Mouse (Mus musculus) forebrain, postnatal 0 days (tissue): ENCODE results near the gene Tlr5. TPM values are rescaled to one million over a fixed set of nuclear protein-coding genes. Genes with fewer than 3 reads are reported as not detected.

Experiments
- ATAC-seq: fragments of 200-750 bp; cut with Nextera tagmentation; 2 replicates; pipeline ENCODE4 v1.8.0; 2017; ENCODE audit warnings: mild to moderate bottlenecking, moderate library complexity
- DNase-seq: peaks from one replicate; pipeline ENCODE4 v3.0.0-alpha.2; 2015
- H3K27ac ChIP-seq: fragments of 300-500 bp; sonication (generic); 2 replicates; pipeline ENCODE4 v1.5.1; 2014; ENCODE audit warnings: low read depth, mild to moderate bottlenecking, antibody characterized with exemption, low read length, moderate library complexity, mixed read lengths
- H3K27me3 ChIP-seq: fragments of 300-500 bp; sonication (generic); 2 replicates; pipeline ENCODE4 v1.6.1; 2014; ENCODE audit warnings: mild to moderate bottlenecking, low read length, mixed read lengths; ENCODE audit not compliant: insufficient read depth
- H3K36me3 ChIP-seq: fragments of 300-500 bp; sonication (generic); 2 replicates; pipeline ENCODE4 v1.6.1; 2014; ENCODE audit warnings: mild to moderate bottlenecking, moderate library complexity; ENCODE audit not compliant: insufficient read depth
- H3K4me1 ChIP-seq: fragments of 300-500 bp; sonication (generic); 2 replicates; pipeline ENCODE4 v1.6.1; 2014; ENCODE audit warnings: antibody characterized with exemption; ENCODE audit not compliant: insufficient read depth
- H3K4me2 ChIP-seq: fragments of 300-500 bp; sonication (generic); 2 replicates; pipeline ENCODE4 v1.6.1; 2014; ENCODE audit warnings: low read depth, mild to moderate bottlenecking, moderate library complexity
- H3K4me3 ChIP-seq: fragments of 300-500 bp; sonication (generic); 2 replicates; pipeline ENCODE4 v1.5.1; 2014; ENCODE audit warnings: low read depth, low read length, mixed read lengths
- H3K9ac ChIP-seq: fragments of 300-500 bp; sonication (generic); 2 replicates; pipeline ENCODE4 v1.6.1; 2014; ENCODE audit warnings: mild to moderate bottlenecking
- H3K9me3 ChIP-seq: fragments of 300-500 bp; sonication (generic); 2 replicates; pipeline ENCODE4 v1.6.1; 2016; ENCODE audit warnings: low read length
- CTCF ChIP-seq: sonication (generic); IDR thresholded peaks from 2 replicates; pipeline ENCODE4 v1.5.1; 2016; ENCODE audit warnings: antibody characterized with exemption, control low read depth, low read depth
- WGBS: fragments of 180-500 bp; shearing (Covaris S2); extraction: QIAGEN DNeasy Blood & Tissue Kit; methylation state at CpG from one replicate; pipeline ENCODE4 v1.1.7; 2014; 5-methylcytosine and 5-hydroxymethylcytosine counted together
- polyA plus RNA-seq: library from polyadenylated mRNA; unstranded; fragments of >200 nt; fragmentation: Nextera tagmentation; extraction: Ambion mirVana; gene quantifications from 2 replicates; pipeline ENCODE4 v1.2.1, GENCODE M21; 2015
- total RNA-seq: library from RNA; depleted of rRNA; stranded (reverse); fragments of >200 nt; gene quantifications from 2 replicates; pipeline ENCODE4 v1.2.3, GENCODE M21; 2014

Gene Tlr5
- total and polyA plus RNA-seq, 2 experiments from 2014 or later: 0.18 to 0.76 TPM

GRCm38 (mm10) chr1:182972240-182972639 is 17.7 kb downstream of the Tlr5 start:
- no peak overlapping the region for H3K9ac ChIP-seq
- ATAC-seq (no peak), DNase-seq (no peak)
- H3K9me3 ChIP-seq: no peaks in the 10 kb centered on the region
- TF ChIP-seq CTCF: no peak
- whole genome bisulfite sequencing: 86% methylated on average over 6 of the region's 6 CpGs
- H3K27ac ChIP-seq: no peak overlapping the region
- H3K4me3 ChIP-seq: no peak overlapping the region
- no peak overlapping the region for H3K4me2 ChIP-seq
- no peaks in the 10 kb centered on the region for H3K27me3 ChIP-seq
- H3K4me1 ChIP-seq: no peaks in the 10 kb centered on the region
- H3K36me3 ChIP-seq: no peaks in the 10 kb centered on the region

- Histone ChIP-seq H3K27me3 (no peaks in the 10 kb centered on the region), H3K27ac (no peak overlapping the region), H3K9ac (no peak overlapping the region), H3K4me2 (no peak overlapping the region), H3K36me3 (no peaks in the 10 kb centered on the region), H3K9me3 (no peaks in the 10 kb centered on the region), H3K4me3 (no peak overlapping the region), H3K4me1 (no peaks in the 10 kb centered on the region)
- ATAC-seq (no peak), DNase-seq (no peak)
- no peak; the same call in 1 of the 2 replicates for TF ChIP-seq CTCF
- WGBS: 78% methylated on average over 14 of the region's 14 CpGs
These were observed 20.2 kb downstream of the Tlr5 start for GRCm38 (mm10) chr1:182974826-182975225.

DNA sequence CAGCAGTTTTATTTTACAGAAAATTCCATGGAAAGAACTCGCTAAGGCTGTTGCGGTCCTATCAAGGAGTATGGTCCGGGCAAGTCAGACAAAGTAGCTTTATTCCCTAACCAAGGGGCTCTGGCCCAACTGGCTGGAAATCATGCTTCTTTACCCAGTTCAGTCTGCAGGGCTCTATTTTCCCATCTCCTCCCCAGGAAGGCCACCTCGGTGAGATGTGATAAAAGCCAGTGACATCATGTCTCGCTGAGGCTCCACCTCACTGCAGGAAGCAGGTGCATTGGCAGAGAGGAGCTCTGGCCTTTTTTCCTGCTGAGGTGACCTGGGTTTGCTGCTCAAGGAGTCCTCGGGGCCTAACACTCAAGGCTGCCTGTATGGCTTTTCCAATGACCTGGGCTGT is 26.1 kb downstream of the Tlr5 start:
- Histone ChIP-seq H3K27me3 (no peaks in the 10 kb centered on the region; the same call in 1 of the 2 replicates), H3K27ac (no peak overlapping the region), H3K4me2 (no peak overlapping the region), H3K4me3 (no peak overlapping the region), H3K4me1 (peaks cover 7% of the 10 kb centered on the region; the same call in 1 of the 2 replicates), H3K9ac (no peak overlapping the region), H3K9me3 (no peaks in the 10 kb centered on the region), H3K36me3 (no peaks in the 10 kb centered on the region)
- TF ChIP-seq CTCF: no peak
- ATAC-seq: no peak
- DNase-seq: no peak
- whole genome bisulfite sequencing: 75% methylated on average over 6 of the region's 6 CpGs

DNA sequence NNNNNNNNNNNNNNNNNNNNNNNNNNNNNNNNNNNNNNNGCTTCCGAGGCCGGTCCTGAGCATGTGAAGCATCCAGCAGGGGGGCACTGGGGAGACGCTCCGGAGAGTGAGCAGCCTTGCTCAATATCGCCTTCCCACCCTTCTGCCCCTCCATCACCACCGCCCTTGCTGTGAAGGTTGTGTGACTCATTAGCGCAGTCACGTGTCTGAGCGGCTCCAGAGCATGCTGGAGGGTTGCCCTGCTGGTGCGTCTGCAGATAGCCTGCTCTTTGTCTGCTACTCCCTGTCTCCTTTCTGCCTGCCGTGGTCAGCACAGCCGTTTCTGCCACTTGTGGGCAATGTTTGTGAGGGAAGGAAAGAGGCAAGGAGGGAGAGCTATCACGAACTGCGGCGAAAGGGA is 28.4 kb downstream of the Tlr5 start:
- H3K27me3 ChIP-seq: peaks cover 10% of the 10 kb centered on the region; the same call in 1 of the 2 replicates
- ATAC-seq (peak; percentile 98), DNase-seq (peak; percentile 92)
- no peaks in the 10 kb centered on the region for H3K36me3 ChIP-seq
- peaks cover 7% of the 10 kb centered on the region; the same call in 1 of the 2 replicates for H3K4me1 ChIP-seq
- under 1% methylated on average over 13 of the region's 15 CpGs for WGBS
- no peaks in the 10 kb centered on the region for H3K9me3 ChIP-seq
- peak overlapping the region; percentile 63 for H3K9ac ChIP-seq
- H3K4me2 ChIP-seq: peak overlapping the region; percentile 72
- H3K27ac ChIP-seq: peak overlapping the region; percentile 45; the same call in 1 of the 2 replicates
- peak overlapping the region; percentile 33 for H3K4me3 ChIP-seq
- TF ChIP-seq CTCF: peak; percentile 69

GRCm38 (mm10) chr1:182983496-182984127 is 29.0 kb downstream of the Tlr5 start:
- no peaks in the 10 kb centered on the region for H3K36me3 ChIP-seq
- 49% methylated on average over 14 of the region's 14 CpGs for WGBS
- peak overlapping the region; percentile 63 for H3K9ac ChIP-seq
- H3K27me3 ChIP-seq: peaks cover 13% of the 10 kb centered on the region
- no peak for TF ChIP-seq CTCF
- DNase-seq (no peak), ATAC-seq (peak; percentile 16; the same call in 1 of the 2 replicates)
- H3K4me2 ChIP-seq: peak overlapping the region; percentile 72
- no peak overlapping the region for H3K27ac ChIP-seq
- peak overlapping the region; percentile 33 for H3K4me3 ChIP-seq
- peaks cover 7% of the 10 kb centered on the region; the same call in 1 of the 2 replicates for H3K4me1 ChIP-seq
- no peaks in the 10 kb centered on the region for H3K9me3 ChIP-seq

DNA sequence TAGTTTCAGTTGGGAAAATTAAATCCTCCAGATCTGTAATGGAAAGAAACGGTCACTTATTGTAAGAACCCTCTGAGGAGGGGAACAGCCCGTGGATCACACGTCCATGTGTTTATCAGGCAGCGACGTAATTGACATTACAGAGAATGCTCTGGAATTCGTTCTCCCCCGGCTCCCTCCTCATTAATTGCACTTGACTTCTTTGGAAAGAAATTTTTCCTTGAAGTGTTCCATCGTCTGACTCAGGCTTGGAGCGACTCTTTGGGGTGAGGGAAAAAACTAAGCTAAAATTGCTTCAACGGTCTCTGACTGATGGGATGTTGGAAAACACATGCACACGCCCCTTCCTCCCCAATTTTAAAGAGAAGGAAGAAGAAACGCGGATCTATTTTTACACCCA is 31.7 kb downstream of the Tlr5 start:
- no peaks in the 10 kb centered on the region for H3K9me3 ChIP-seq
- H3K27me3 ChIP-seq: peaks cover 17% of the 10 kb centered on the region
- no peak overlapping the region for H3K9ac ChIP-seq
- no peak for TF ChIP-seq CTCF
- no peak overlapping the region for H3K27ac ChIP-seq
- peaks cover 7% of the 10 kb centered on the region; the same call in 1 of the 2 replicates for H3K4me1 ChIP-seq
- WGBS: 27% methylated on average over 13 of the region's 13 CpGs
- ATAC-seq (no peak), DNase-seq (no peak)
- H3K4me3 ChIP-seq: no peak overlapping the region
- H3K36me3 ChIP-seq: no peaks in the 10 kb centered on the region
- H3K4me2 ChIP-seq: no peak overlapping the region

DNA sequence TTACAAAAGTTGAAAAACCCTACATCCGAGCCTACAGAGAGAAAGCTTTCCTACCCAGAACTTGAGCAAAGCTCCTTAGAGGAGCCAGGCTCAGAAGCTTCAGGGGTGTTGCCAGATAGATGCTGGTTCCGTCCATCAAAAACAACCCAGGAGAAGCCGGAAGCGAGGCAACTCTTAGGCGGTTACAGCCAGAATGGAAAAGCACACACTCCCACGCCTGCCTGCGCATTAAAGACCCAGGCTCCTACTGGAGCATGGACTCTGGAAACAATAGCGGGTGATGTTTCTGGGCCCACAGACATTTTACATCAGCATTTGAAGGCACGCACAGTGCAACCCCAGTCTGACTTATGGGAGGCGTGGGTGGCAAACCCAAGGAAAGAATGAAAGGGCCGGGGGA is 32.2 kb downstream of the Tlr5 start:
- ATAC-seq (no peak), DNase-seq (no peak)
- Histone ChIP-seq H3K4me3 (no peak overlapping the region), H3K36me3 (no peaks in the 10 kb centered on the region), H3K9ac (no peak overlapping the region), H3K27me3 (peaks cover 17% of the 10 kb centered on the region), H3K4me2 (no peak overlapping the region), H3K9me3 (no peaks in the 10 kb centered on the region), H3K4me1 (peaks cover 7% of the 10 kb centered on the region; the same call in 1 of the 2 replicates), H3K27ac (no peak overlapping the region)
- 82% methylated on average over 11 of the region's 11 CpGs for WGBS
- no peak for TF ChIP-seq CTCF
